Mouse (Mus musculus) liver, adult (tissue): ENCODE data around the gene Cdkl5.

Experiments
- GATA4 ChIP-seq: IDR thresholded peaks from 2 replicates; pipeline ENCODE4 v1.6.1; 2014; ENCODE audit warnings: mild to moderate bottlenecking, low read length; ENCODE audit not compliant: insufficient replicate concordance

Gene Cdkl5

GRCm38 (mm10) chrX:160958593-160959131, 35.8 kb downstream of the Cdkl5 start:
- TF ChIP-seq GATA4 = no peak

- no peak for TF ChIP-seq GATA4
These were observed 44.9 kb downstream of the Cdkl5 start for GRCm38 (mm10) chrX:160949583-160949982.

- no peak for TF ChIP-seq GATA4
These were observed 49.8 kb downstream of the Cdkl5 start for GRCm38 (mm10) chrX:160944722-160945121.

- no peak for TF ChIP-seq GATA4
These were observed 59.0 kb downstream of the Cdkl5 start for GRCm38 (mm10) chrX:160935541-160935940.

GRCm38 (mm10) chrX:160930656-160931055, 63.8 kb downstream of the Cdkl5 start:
- TF ChIP-seq GATA4 = no peak

GRCm38 (mm10) chrX:160928870-160929269, 65.6 kb downstream of the Cdkl5 start:
- no peak for TF ChIP-seq GATA4

GRCm38 (mm10) chrX:160919022-160919637, 75.4 kb downstream of the Cdkl5 start:
- no peak for TF ChIP-seq GATA4

GRCm38 (mm10) chrX:160906952-160907351, 87.6 kb downstream of the Cdkl5 start, which contains the start of gene Gja6:
TSS of gene Gja6 (minus strand) at chrX:160907052.
- no peak for TF ChIP-seq GATA4

GRCm38 (mm10) chrX:160906477-160906876, 88.0 kb downstream of the Cdkl5 start:
- no peak for TF ChIP-seq GATA4

GRCm38 (mm10) chrX:160905913-160906312, 88.6 kb downstream of the Cdkl5 start:
- TF ChIP-seq GATA4 = no peak

- TF ChIP-seq GATA4 = no peak
These were observed 89.3 kb downstream of the Cdkl5 start for GRCm38 (mm10) chrX:160905041-160905678.

GRCm38 (mm10) chrX:160901118-160901517, 93.4 kb downstream of the Cdkl5 start:
- TF ChIP-seq GATA4 = no peak

- TF ChIP-seq GATA4 = no peak
These were observed 102.4 kb downstream of the Cdkl5 start for GRCm38 (mm10) chrX:160892077-160892476.

GRCm38 (mm10) chrX:160886301-160886700, 108.2 kb downstream of the Cdkl5 start:
- no peak for TF ChIP-seq GATA4

- no peak for TF ChIP-seq GATA4
These were observed 127.9 kb downstream of the Cdkl5 start for GRCm38 (mm10) chrX:160866576-160866975.

- no peak for TF ChIP-seq GATA4
These were observed 129.5 kb downstream of the Cdkl5 start for GRCm38 (mm10) chrX:160865022-160865421.
